Mouse (Mus musculus): Measurements from ENCODE around the gene Slc25a22. TPM values are rescaled to one million over a fixed set of nuclear protein-coding genes. Genes with fewer than 3 reads are reported as not detected.

The Slc25a22 gene
- polyA plus RNA-seq (2015; fragmentation: Nextera tagmentation; extraction: Ambion mirVana), result 29.3 and 30.9 TPM in 2 replicates

- H3K4me3 ChIP-seq (replicated peaks), result peak within 1 kb of the TSS; percentile 68
- H3K4me2 ChIP-seq (replicated peaks), result peak within 1 kb of the TSS; percentile 88
- H3K9me3 ChIP-seq (replicated peaks), result no peaks in the 10 kb centered on the region
- ATAC-seq (ENCODE audit: insufficient number of reproducible peaks, low FRiP score, low TSS enrichment, low read depth), result peak; percentile 75
- peak within 1 kb of the TSS; percentile 53 for H3K27ac ChIP-seq (replicated peaks)
- no peaks in the 10 kb centered on the region for H3K27me3 ChIP-seq
- H3K36me3 ChIP-seq, result peaks cover 35% of the 10 kb centered on the region
- 5% methylated on average over 53 of the region's 53 CpGs for WGBS
- peak within 1 kb of the TSS; percentile 49 for H3K9ac ChIP-seq
- H3K4me1 ChIP-seq, result peaks cover 63% of the 10 kb centered on the region
These were observed at the start of gene Slc25a22 for GRCm38 (mm10) chr7:141437178-141438120. Gene Slc25a22, minus strand, starts transcription at chr7:141437892.

GRCm38 (mm10) chr7:141487141-141487540 is 49.4 kb upstream of the Slc25a22 start:
- Histone ChIP-seq H3K4me2 (replicated peaks) (no peak overlapping the region), H3K36me3 (peaks cover 12% of the 10 kb centered on the region; the same call in 1 of the 2 replicates), H3K27me3 (peaks cover 11% of the 10 kb centered on the region), H3K27ac (replicated peaks) (no peak overlapping the region), H3K9me3 (replicated peaks) (no peaks in the 10 kb centered on the region), H3K9ac (no peak overlapping the region), H3K4me1 (peaks cover 12% of the 10 kb centered on the region), H3K4me3 (replicated peaks) (no peak overlapping the region)
- ATAC-seq (ENCODE audit: insufficient number of reproducible peaks, low FRiP score, low TSS enrichment, low read depth), result no peak
- WGBS, result 71% methylated on average over 7 of the region's 7 CpGs

- no peak for ATAC-seq (ENCODE audit: insufficient number of reproducible peaks, low FRiP score, low TSS enrichment, low read depth)
- Histone ChIP-seq H3K9ac (no peak overlapping the region), H3K4me2 (replicated peaks) (no peak overlapping the region), H3K4me1 (peaks cover 21% of the 10 kb centered on the region), H3K9me3 (replicated peaks) (no peaks in the 10 kb centered on the region), H3K4me3 (replicated peaks) (no peak overlapping the region), H3K27ac (replicated peaks) (no peak overlapping the region), H3K36me3 (peaks cover 4% of the 10 kb centered on the region; the same call in 1 of the 2 replicates), H3K27me3 (peaks cover 20% of the 10 kb centered on the region)
- 90% methylated on average over 1 of the region's 1 CpGs for WGBS
These were observed 48.5 kb upstream of the Slc25a22 start for GRCm38 (mm10) chr7:141486239-141486638.

- H3K27me3 ChIP-seq, result peaks cover 25% of the 10 kb centered on the region
- no peaks in the 10 kb centered on the region for H3K9me3 ChIP-seq (replicated peaks)
- no peak overlapping the region for H3K27ac ChIP-seq (replicated peaks)
- H3K4me1 ChIP-seq, result peaks cover 27% of the 10 kb centered on the region
- no peak overlapping the region for H3K9ac ChIP-seq
- WGBS, result 74% methylated on average over 2 of the region's 2 CpGs
- no peak for ATAC-seq (ENCODE audit: insufficient number of reproducible peaks, low FRiP score, low TSS enrichment, low read depth)
- H3K36me3 ChIP-seq, result no peaks in the 10 kb centered on the region
- no peak overlapping the region for H3K4me2 ChIP-seq (replicated peaks)
- H3K4me3 ChIP-seq (replicated peaks), result no peak overlapping the region
These were observed 47.9 kb upstream of the Slc25a22 start for GRCm38 (mm10) chr7:141485606-141486005.

GRCm38 (mm10) chr7:141485186-141485585 is 47.5 kb upstream of the Slc25a22 start:
- no peaks in the 10 kb centered on the region for H3K36me3 ChIP-seq
- no peak overlapping the region for H3K4me2 ChIP-seq (replicated peaks)
- H3K27me3 ChIP-seq, result peaks cover 25% of the 10 kb centered on the region
- H3K9ac ChIP-seq, result no peak overlapping the region
- H3K4me3 ChIP-seq (replicated peaks), result no peak overlapping the region
- H3K27ac ChIP-seq (replicated peaks), result no peak overlapping the region
- H3K9me3 ChIP-seq (replicated peaks), result no peaks in the 10 kb centered on the region
- ATAC-seq (ENCODE audit: insufficient number of reproducible peaks, low FRiP score, low TSS enrichment, low read depth), result no peak
- 75% methylated on average over 2 of the region's 2 CpGs for WGBS
- H3K4me1 ChIP-seq, result peaks cover 27% of the 10 kb centered on the region

GRCm38 (mm10) chr7:141484186-141485120 is 46.8 kb upstream of the Slc25a22 start:
- WGBS, result 67% methylated on average over 5 of the region's 5 CpGs
- no peaks in the 10 kb centered on the region for H3K9me3 ChIP-seq (replicated peaks)

GRCm38 (mm10) chr7:141483114-141483653 is 45.5 kb upstream of the Slc25a22 start:
- Histone ChIP-seq H3K9ac (no peak overlapping the region), H3K27ac (replicated peaks) (no peak overlapping the region), H3K36me3 (no peaks in the 10 kb centered on the region), H3K4me2 (replicated peaks) (no peak overlapping the region), H3K27me3 (peaks cover 25% of the 10 kb centered on the region), H3K9me3 (replicated peaks) (no peaks in the 10 kb centered on the region), H3K4me3 (replicated peaks) (no peak overlapping the region), H3K4me1 (peaks cover 31% of the 10 kb centered on the region)
- no peak for ATAC-seq (ENCODE audit: insufficient number of reproducible peaks, low FRiP score, low TSS enrichment, low read depth)
- WGBS, result 78% methylated on average over 6 of the region's 6 CpGs

More at GRCm38 (mm10) chr7:141484186-141485120, 46.8 kb upstream of the Slc25a22 start:
- no peak for ATAC-seq (ENCODE audit: insufficient number of reproducible peaks, low FRiP score, low TSS enrichment, low read depth)
- H3K27ac ChIP-seq (replicated peaks), result no peak overlapping the region
- H3K36me3 ChIP-seq, result no peaks in the 10 kb centered on the region
- H3K4me2 ChIP-seq (replicated peaks), result no peak overlapping the region
- peaks cover 25% of the 10 kb centered on the region for H3K27me3 ChIP-seq
- H3K4me1 ChIP-seq, result peaks cover 27% of the 10 kb centered on the region
- no peak overlapping the region for H3K9ac ChIP-seq
- H3K4me3 ChIP-seq (replicated peaks), result no peak overlapping the region

- Histone ChIP-seq H3K36me3 (no peaks in the 10 kb centered on the region), H3K27me3 (peaks cover 25% of the 10 kb centered on the region), H3K4me1 (peaks cover 37% of the 10 kb centered on the region), H3K4me2 (replicated peaks) (peak overlapping the region; percentile 91), H3K4me3 (replicated peaks) (peak overlapping the region; percentile 48), H3K9me3 (replicated peaks) (no peaks in the 10 kb centered on the region), H3K9ac (0 out of 2 replicates have a peak overlapping the region, but pooled peaks have one; percentile 16), H3K27ac (replicated peaks) (no peak overlapping the region)
- no peak for ATAC-seq (ENCODE audit: insufficient number of reproducible peaks, low FRiP score, low TSS enrichment, low read depth)
- 7% methylated on average over 11 of the region's 11 CpGs for WGBS
These were observed 44.9 kb upstream of the Slc25a22 start for GRCm38 (mm10) chr7:141482531-141483024.

- under 1% methylated on average over 81 of the region's 81 CpGs for WGBS
- Histone ChIP-seq H3K36me3 (no peaks in the 10 kb centered on the region), H3K4me2 (replicated peaks) (peak overlapping the region; percentile 91), H3K9me3 (replicated peaks) (no peaks in the 10 kb centered on the region), H3K9ac (0 out of 2 replicates have a peak overlapping the region, but pooled peaks have one; percentile 16), H3K27ac (replicated peaks) (no peak overlapping the region), H3K4me1 (peaks cover 45% of the 10 kb centered on the region), H3K27me3 (peaks cover 25% of the 10 kb centered on the region), H3K4me3 (replicated peaks) (peak overlapping the region; percentile 48)
- no peak for ATAC-seq (ENCODE audit: insufficient number of reproducible peaks, low FRiP score, low TSS enrichment, low read depth)
These were observed 44.1 kb upstream of the Slc25a22 start for GRCm38 (mm10) chr7:141481498-141482401.

All from embryonic facial prominence, embryonic 15.5 days (tissue).